Mouse (Mus musculus): ENCODE measurements around the gene Mapk8ip3.

Mapk8ip3 gene

GRCm38 (mm10) chr17:24850065-24850772 lies 86.6 kb downstream of the Mapk8ip3 start, which contains the start of gene Fahd1:
Fahd1 (minus strand) TSS chr17:24850364.
- peak; percentile 99 for DNase-seq (ENCODE audit: low read depth, low spot score)

- DNase-seq (ENCODE audit: low read depth, low spot score): no peak
Observed at GRCm38 (mm10) chr17:24849733-24850064, 87.1 kb downstream of the Mapk8ip3 start.

GRCm38 (mm10) chr17:24848600-24849031 lies 88.2 kb downstream of the Mapk8ip3 start:
- no peak for DNase-seq (ENCODE audit: low read depth, low spot score)

GRCm38 (mm10) chr17:24847386-24847785 lies 89.4 kb downstream of the Mapk8ip3 start:
- DNase-seq (ENCODE audit: low read depth, low spot score): no peak

- no peak for DNase-seq (ENCODE audit: low read depth, low spot score)
Observed at GRCm38 (mm10) chr17:24844525-24844924, 92.3 kb downstream of the Mapk8ip3 start.

- DNase-seq (ENCODE audit: low read depth, low spot score): no peak
Observed at GRCm38 (mm10) chr17:24842631-24843030, 94.1 kb downstream of the Mapk8ip3 start.

All from ZHBTc4 (cell line).